ENCODE assay signal across 8 mouse cellular contexts in genomic region chr17:27028284-27028795, GRCm38 (mm10). TPM values are rescaled to one million over a fixed set of nuclear protein-coding genes. Genes with fewer than 3 reads are reported as not detected.
DNase-seq lines count a peak whose midpoint lies in the region; ATAC-seq lines count a peak whose summit lies in the region.

No protein-coding gene starts in this region.

- peak overlapping the region; percentile 68 for H3K4me3 ChIP-seq in hindbrain, embryonic 12.5 days

- H3K9me3 ChIP-seq in hindbrain, embryonic 12.5 days (replicated peaks) = no peaks in the 10 kb centered on the region

- peak overlapping the region; percentile 93 for H3K9ac ChIP-seq in hindbrain, embryonic 12.5 days

- H3K36me3 ChIP-seq in hindbrain, embryonic 12.5 days = peaks cover 30% of the 10 kb centered on the region

- no peaks in the 10 kb centered on the region for H3K27me3 ChIP-seq in hindbrain, embryonic 12.5 days

- DNase-seq in MN1 (ENCODE audit: low spot score) = peak; percentile 94
- peak; percentile 94 for DNase-seq in cerebellum, adult 9-10 months
- DNase-seq in frontal cortex, adult 2 months (ENCODE audit: extremely low spot score in 1 of 2, low spot score in 1 of 2) = peak; percentile 76 to 94
- DNase-seq in layer of hippocampus, postnatal 14 days (ENCODE audit: low spot score in 2 of 2) = peak; percentile 90 to 91
- DNase-seq in lung, postnatal 14 days = peak; percentile 94
- DNase-seq in retina, adult 2 months (ENCODE audit: low read depth, low spot score) = peak; percentile 61
- DNase-seq in thymus, postnatal 36 days = peak; percentile 87 to 90

- H3K27ac ChIP-seq in hindbrain, embryonic 12.5 days = peak overlapping the region; percentile 80

- 2% methylated on average over 19 of the region's 19 CpGs for WGBS in hindbrain, embryonic 12.5 days

- peaks cover 23% of the 10 kb centered on the region for H3K4me1 ChIP-seq in hindbrain, embryonic 12.5 days

- ATAC-seq in hindbrain, embryonic 12.5 days (ENCODE audit: low FRiP score) = peak; percentile 77

- H3K4me2 ChIP-seq in hindbrain, embryonic 12.5 days (replicated peaks) = peak overlapping the region; percentile 88

RNA-seq across cellular contexts. Expression of gene Bak1, which starts 0.5 kb away (rescaled TPM):
- 17.9 and 19.4 TPM in 2 replicates for polyA plus RNA-seq in frontal cortex, adult 2 months (2012; rRNA removed)
- polyA plus RNA-seq in hindbrain, embryonic 12.5 days (2016; fragmentation: Nextera tagmentation; extraction: Ambion mirVana) = 3.3 and 3.5 TPM in 2 replicates
- total RNA-seq in layer of hippocampus, postnatal 14 days (2021) = 10 to 100 TPM; 23.8 to 25.0 TPM

RNA-seq across cellular contexts. Expression of gene Itpr3, which starts 28.8 kb away (rescaled TPM):
- polyA plus RNA-seq in frontal cortex, adult 2 months (2012; rRNA removed) = 3.8 and 4.2 TPM in 2 replicates
- polyA plus RNA-seq in hindbrain, embryonic 12.5 days (2016; fragmentation: Nextera tagmentation; extraction: Ambion mirVana) = 2.5 and 2.8 TPM in 2 replicates
- total RNA-seq in layer of hippocampus, postnatal 14 days (2021) = 1 to 10 TPM; 2.3 to 5.3 TPM

RNA-seq across cellular contexts. Expression of gene Zbtb9, which starts 55.4 kb away (rescaled TPM):
- polyA plus RNA-seq in frontal cortex, adult 2 months (2012; rRNA removed) = 16.7 and 17.4 TPM in 2 replicates
- 19.4 and 19.7 TPM in 2 replicates for polyA plus RNA-seq in hindbrain, embryonic 12.5 days (2016; fragmentation: Nextera tagmentation; extraction: Ambion mirVana)
- total RNA-seq in layer of hippocampus, postnatal 14 days (2021) = 10 to 100 TPM; 11.7 to 14.1 TPM

Comparison
In these comparisons a context has a peak if more than half of its experiments do, and no peak if none do; other contexts are left out.
1. Peak in every context shown above with its lines: DNase-seq, ATAC-seq, H3K4me3 ChIP-seq and H3K27ac ChIP-seq.